Mouse (Mus musculus) lung, embryonic 14.5 days (tissue): Measurements from ENCODE around the gene Faap100. TPM values are rescaled to one million over a fixed set of nuclear protein-coding genes. Genes with fewer than 3 reads are reported as not detected.

ENCODE experiments used
- ATAC-seq: fragments of 200-750 bp; cut with Nextera tagmentation; 2 replicates; pipeline ENCODE4 v1.8.0; 2017; ENCODE audit warnings: mild to moderate bottlenecking, moderate TSS enrichment, moderate library complexity; ENCODE audit not compliant: insufficient read depth
- DNase-seq: peaks from one replicate; pipeline ENCODE4 v3.0.0-alpha.2; 2015
- H3K27ac ChIP-seq: fragments of 300-500 bp; sonication (generic); 2 replicates; pipeline ENCODE4 v1.5.1; 2014; ENCODE audit warnings: low read depth, mild to moderate bottlenecking, moderate library complexity
- H3K27me3 ChIP-seq: fragments of 300-500 bp; sonication (generic); 2 replicates; pipeline ENCODE4 v1.6.1; 2014; ENCODE audit warnings: low read length, control low read depth; ENCODE audit not compliant: insufficient read depth
- H3K36me3 ChIP-seq: fragments of 300-500 bp; sonication (generic); 2 replicates; pipeline ENCODE4 v1.6.1; 2014; ENCODE audit warnings: control low read depth; ENCODE audit not compliant: insufficient read depth
- H3K4me1 ChIP-seq: fragments of 300-500 bp; sonication (generic); 2 replicates; pipeline ENCODE4 v1.6.1; 2014; ENCODE audit warnings: antibody characterized with exemption, control low read depth; ENCODE audit not compliant: insufficient read depth
- H3K4me2 ChIP-seq: fragments of 300-500 bp; sonication (generic); 2 replicates; pipeline ENCODE4 v1.6.1; 2014; ENCODE audit warnings: mild to moderate bottlenecking
- H3K4me3 ChIP-seq: fragments of 300-500 bp; sonication (generic); 2 replicates; pipeline ENCODE4 v1.5.1; 2014; ENCODE audit warnings: low read depth, low read length
- H3K9ac ChIP-seq: fragments of 300-500 bp; sonication (generic); 2 replicates; pipeline ENCODE4 v1.6.1; 2014
- H3K9me3 ChIP-seq: fragments of 300-500 bp; sonication (generic); 2 replicates; pipeline ENCODE4 v1.6.1; 2016; ENCODE audit warnings: low read depth, low read length, control low read depth
- CTCF ChIP-seq: IDR thresholded peaks from 2 replicates; pipeline ENCODE4 v1.5.1; 2016; ENCODE audit warnings: antibody characterized with exemption, low read depth
- WGBS: fragments of 180-500 bp; shearing (Covaris S2); extraction: QIAGEN DNeasy Blood & Tissue Kit; methylation state at CpG from one replicate; pipeline ENCODE4 v1.1.7; 2014; 5-methylcytosine and 5-hydroxymethylcytosine counted together
- polyA plus RNA-seq: library from polyadenylated mRNA; unstranded; fragments of >200 nt; fragmentation: Nextera tagmentation; extraction: Ambion mirVana; gene quantifications from 2 replicates; pipeline ENCODE4 v1.2.1, GENCODE M21; 2014

Faap100 gene
- polyA plus RNA-seq, 1 experiment from 2014 or later, result 44.5 TPM

DNA sequence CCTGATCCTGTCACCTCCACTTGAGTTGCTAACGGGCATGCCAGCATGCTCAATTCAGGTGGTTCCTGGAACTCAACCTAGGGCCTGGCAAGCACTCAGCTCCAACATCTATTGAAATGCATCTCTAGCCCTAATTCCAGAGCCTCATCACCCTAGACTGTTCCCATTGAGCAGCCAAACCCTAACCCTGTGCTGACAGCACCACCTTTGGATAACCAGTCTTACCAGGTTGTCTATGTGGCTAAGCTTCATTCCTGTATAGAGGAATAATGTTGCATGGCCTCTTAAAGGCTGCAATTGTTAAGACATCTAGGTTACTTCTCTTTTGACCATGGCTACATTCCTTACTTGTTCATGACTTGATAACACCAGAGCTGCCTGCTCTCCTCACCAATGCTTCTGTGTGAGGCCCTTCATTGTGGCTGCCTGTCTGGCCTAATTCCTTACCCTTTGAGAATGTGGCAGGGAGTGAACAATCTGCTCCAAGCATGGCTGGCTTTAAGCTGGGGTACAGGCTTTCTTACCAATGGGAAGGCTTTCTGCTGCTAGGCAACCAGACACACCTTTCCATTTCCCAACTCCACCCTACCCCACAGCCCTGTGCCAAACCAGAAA lies 33.4 kb downstream of the Faap100 start:
- peak overlapping the region; percentile 4; the same call in 1 of the 2 replicates for H3K9ac ChIP-seq
- WGBS, result 27% methylated on average over 1 of the region's 1 CpGs

DNA sequence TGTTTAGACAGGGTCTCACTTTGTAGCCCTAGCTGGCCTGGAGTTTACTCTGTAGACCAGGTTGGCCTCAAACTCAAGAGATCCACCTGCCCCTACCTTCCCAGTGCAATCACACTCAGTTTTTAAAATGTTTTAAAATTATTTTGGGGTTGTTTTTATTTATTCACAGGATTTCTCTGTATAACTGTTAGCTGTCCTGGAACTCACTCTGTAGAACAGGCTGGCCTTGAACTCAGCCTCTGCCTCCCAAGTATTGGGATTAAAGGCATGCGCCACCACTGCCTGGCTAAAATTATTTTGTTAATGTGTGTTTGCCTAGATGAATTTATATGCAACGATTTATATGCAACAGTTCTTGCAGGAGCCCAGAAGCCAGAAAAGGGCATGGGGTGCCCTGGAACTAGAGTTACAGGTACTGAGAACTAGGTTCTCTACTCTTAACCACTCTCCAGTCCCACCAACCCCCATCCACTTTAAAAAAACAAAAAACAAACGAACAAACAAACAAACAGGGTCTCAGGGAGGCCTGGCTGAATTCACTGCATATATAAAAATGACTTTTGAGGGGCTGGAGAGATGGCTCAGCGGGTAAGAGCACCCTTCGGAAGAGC lies 34.1 kb downstream of the Faap100 start:
- ATAC-seq, result no peak
- 38% methylated on average over 5 of the region's 5 CpGs for WGBS

More for the DNA sequence above, 33.4 kb downstream of the Faap100 start:
- peak; percentile 54 for DNase-seq
- TF ChIP-seq CTCF, result no peak
- Histone ChIP-seq H3K4me3 (peak overlapping the region; percentile 19), H3K27ac (peak overlapping the region; percentile 61), H3K4me1 (no peaks in the 10 kb centered on the region), H3K36me3 (peaks cover 21% of the 10 kb centered on the region), H3K4me2 (peak overlapping the region; percentile 50), H3K9me3 (no peaks in the 10 kb centered on the region), H3K27me3 (no peaks in the 10 kb centered on the region; the same call in 1 of the 2 replicates)
- ATAC-seq, result no peak

DNA sequence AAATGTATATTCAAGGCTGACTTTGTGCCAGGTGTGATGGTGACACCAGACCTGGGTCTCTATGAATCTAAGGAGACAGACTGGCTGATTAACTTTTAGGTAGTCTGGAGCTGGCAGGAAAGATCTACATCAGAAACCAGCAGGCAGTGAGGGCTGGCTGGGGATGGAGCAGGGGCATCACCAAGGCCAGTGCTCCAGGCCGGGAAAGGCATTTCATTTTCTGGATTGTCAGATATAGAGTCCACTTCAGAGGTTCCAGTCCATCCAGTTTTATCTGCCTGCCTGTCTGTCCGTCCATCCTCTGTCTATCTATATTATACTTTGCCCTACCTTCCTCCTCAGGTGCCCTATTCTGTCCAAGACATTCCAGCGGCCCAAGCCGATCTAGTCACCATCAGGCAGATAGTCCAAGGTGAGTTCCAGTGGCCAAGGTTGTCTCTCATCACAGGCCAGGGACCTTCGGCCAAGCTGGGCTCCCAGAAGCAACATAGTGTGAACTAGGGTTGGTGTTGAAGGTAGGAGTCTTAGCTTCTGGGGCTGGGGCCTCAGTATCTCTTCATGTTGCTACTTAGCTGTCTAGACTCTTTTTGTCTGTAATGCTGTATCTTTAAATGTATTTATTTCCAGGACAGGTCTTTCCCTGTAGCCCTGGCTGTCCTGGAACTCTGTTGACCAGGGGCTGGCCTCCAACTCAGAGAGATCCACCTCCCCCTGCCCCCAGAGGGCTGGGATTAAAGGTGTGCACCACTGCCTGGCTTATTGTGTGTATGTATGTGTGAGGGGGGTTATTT lies 34.9 kb downstream of the Faap100 start:
- TF ChIP-seq CTCF, result no peak
- no peaks in the 10 kb centered on the region for H3K9me3 ChIP-seq
- no peaks in the 10 kb centered on the region for H3K4me1 ChIP-seq
- no peak overlapping the region for H3K9ac ChIP-seq
- peak overlapping the region; percentile 11; the same call in 1 of the 2 replicates for H3K27ac ChIP-seq
- no peak overlapping the region for H3K4me3 ChIP-seq
- peaks cover 21% of the 10 kb centered on the region for H3K36me3 ChIP-seq
- H3K27me3 ChIP-seq, result no peaks in the 10 kb centered on the region
- 56% methylated on average over 5 of the region's 5 CpGs for WGBS
- no peak overlapping the region for H3K4me2 ChIP-seq
- ATAC-seq (no peak), DNase-seq (peak; percentile 36)

More for the DNA sequence above, 34.1 kb downstream of the Faap100 start:
- Histone ChIP-seq H3K9ac (no peak overlapping the region), H3K9me3 (no peaks in the 10 kb centered on the region), H3K4me2 (no peak overlapping the region), H3K4me1 (no peaks in the 10 kb centered on the region), H3K27me3 (no peaks in the 10 kb centered on the region), H3K4me3 (peak overlapping the region; percentile 19; the same call in 1 of the 2 replicates), H3K27ac (0 out of 2 replicates have a peak overlapping the region, but pooled peaks have one; percentile 61), H3K36me3 (peaks cover 21% of the 10 kb centered on the region)
- peak; percentile 63 for DNase-seq
- TF ChIP-seq CTCF, result no peak

DNA sequence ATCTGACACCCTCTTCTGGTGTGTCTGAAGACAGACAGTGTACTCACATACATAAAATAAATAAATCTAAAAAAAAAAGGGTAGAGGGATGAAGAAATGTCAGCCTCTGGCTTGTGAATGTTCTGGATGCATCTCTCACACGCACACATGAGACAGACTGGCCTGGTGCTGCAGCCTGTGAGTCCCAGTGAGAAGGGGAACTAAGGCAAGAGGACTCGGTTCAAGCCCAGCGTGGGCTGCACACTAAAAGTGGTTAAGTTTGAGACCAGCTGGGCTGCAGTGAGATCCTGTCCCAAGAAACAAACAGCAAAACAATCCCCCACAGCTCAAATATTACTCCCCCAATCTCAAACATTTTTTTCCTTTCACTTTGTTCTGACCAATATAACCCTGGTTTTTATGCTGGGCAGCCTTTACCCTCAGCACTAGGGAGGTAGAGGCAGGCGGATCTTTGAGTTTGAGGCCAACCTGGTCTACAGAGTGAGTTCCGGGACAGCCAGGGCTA lies 35.9 kb downstream of the Faap100 start:
- H3K9me3 ChIP-seq, result no peaks in the 10 kb centered on the region
- no peak overlapping the region for H3K9ac ChIP-seq
- H3K4me1 ChIP-seq, result no peaks in the 10 kb centered on the region
- no peaks in the 10 kb centered on the region for H3K27me3 ChIP-seq
- DNase-seq (no peak), ATAC-seq (no peak)
- 86% methylated on average over 5 of the region's 5 CpGs for WGBS
- peaks cover 21% of the 10 kb centered on the region for H3K36me3 ChIP-seq
- TF ChIP-seq CTCF, result no peak
- no peak overlapping the region for H3K27ac ChIP-seq
- H3K4me3 ChIP-seq, result no peak overlapping the region
- H3K4me2 ChIP-seq, result no peak overlapping the region

DNA sequence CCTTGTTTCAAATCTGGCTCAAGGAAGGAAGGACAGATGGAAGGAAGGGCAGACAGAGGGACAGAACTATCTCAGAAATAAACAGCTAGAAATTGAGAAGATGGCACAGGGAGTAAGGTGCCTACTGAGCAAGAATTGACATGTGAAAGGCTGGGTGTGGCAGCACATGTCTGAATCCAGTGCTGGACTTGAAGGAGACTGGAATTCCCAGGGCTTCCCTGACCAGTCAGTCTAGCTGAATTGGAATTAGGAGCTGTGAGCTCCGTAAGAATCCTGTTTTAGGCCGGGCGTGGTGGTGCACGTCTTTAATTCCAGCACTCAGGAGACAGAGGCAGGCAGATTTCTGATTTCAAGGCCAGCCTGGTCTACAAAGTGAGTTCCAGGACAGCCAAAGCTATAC lies 36.9 kb downstream of the Faap100 start:
- Histone ChIP-seq H3K27me3 (no peaks in the 10 kb centered on the region), H3K9me3 (no peaks in the 10 kb centered on the region), H3K9ac (no peak overlapping the region), H3K4me2 (no peak overlapping the region), H3K27ac (no peak overlapping the region), H3K4me3 (no peak overlapping the region), H3K4me1 (no peaks in the 10 kb centered on the region), H3K36me3 (peaks cover 12% of the 10 kb centered on the region)
- no peak for TF ChIP-seq CTCF
- ATAC-seq (no peak), DNase-seq (no peak)
- WGBS, result 94% methylated on average over 4 of the region's 4 CpGs

DNA sequence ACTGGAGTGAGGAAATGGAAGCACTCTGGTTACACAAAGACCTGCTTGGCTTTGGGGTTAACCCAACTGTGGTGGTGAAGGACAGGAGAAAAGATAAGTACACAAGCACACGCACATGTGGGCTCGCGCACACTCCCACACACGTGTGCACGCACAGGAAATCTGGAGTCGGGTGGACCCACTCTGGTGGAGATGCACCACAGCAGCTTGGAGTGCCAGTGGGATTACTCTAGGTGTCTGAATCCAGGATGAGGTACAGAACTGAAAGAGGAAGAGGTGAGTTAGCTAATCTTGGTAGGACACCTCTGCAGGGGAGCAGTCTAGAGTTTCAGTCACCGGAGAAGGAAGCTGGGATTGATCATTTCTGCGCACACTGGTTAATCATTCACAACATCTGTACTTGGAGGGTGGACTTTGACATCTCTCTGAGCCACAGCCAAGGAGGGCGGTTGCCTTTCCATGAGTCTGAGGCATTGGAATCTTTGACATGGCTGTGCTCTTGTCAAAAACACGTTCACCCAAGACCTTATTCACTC lies 38.5 kb downstream of the Faap100 start:
- no peak overlapping the region for H3K4me3 ChIP-seq
- peaks cover 2% of the 10 kb centered on the region for H3K36me3 ChIP-seq
- WGBS, result 72% methylated on average over 10 of the region's 10 CpGs
- ATAC-seq (no peak), DNase-seq (no peak)
- no peaks in the 10 kb centered on the region for H3K27me3 ChIP-seq
- H3K9ac ChIP-seq, result no peak overlapping the region
- TF ChIP-seq CTCF, result no peak
- no peaks in the 10 kb centered on the region for H3K9me3 ChIP-seq
- H3K4me2 ChIP-seq, result no peak overlapping the region
- no peaks in the 10 kb centered on the region for H3K4me1 ChIP-seq
- H3K27ac ChIP-seq, result no peak overlapping the region
